Mouse (Mus musculus) thymus, adult 2 months (tissue): Measurements from ENCODE around the gene AI481877. TPM values are rescaled to one million over a fixed set of nuclear protein-coding genes. Genes with fewer than 3 reads are reported as not detected.

Experiments
- DNase-seq: peaks from one replicate; pipeline ENCODE4 v3.0.0; 2021
- H3K27ac ChIP-seq: fragments of 200-500 bp; 2 replicates; pipeline ENCODE4 v1.5.1; 2012; ENCODE audit warnings: low read length, control low read depth; ENCODE audit not compliant: control insufficient read depth, insufficient read depth
- H3K27me3 ChIP-seq: fragments of 200-500 bp; 2 replicates; pipeline ENCODE4 v1.6.1; 2012; ENCODE audit warnings: mild to moderate bottlenecking, low read length, moderate library complexity, mixed read lengths; ENCODE audit not compliant: control insufficient read depth, insufficient read depth
- H3K36me3 ChIP-seq: fragments of 200-500 bp; 2 replicates; pipeline ENCODE4 v1.6.1; 2012; ENCODE audit warnings: mild to moderate bottlenecking, low read length, moderate library complexity; ENCODE audit not compliant: control insufficient read depth, insufficient read depth
- H3K4me1 ChIP-seq: fragments of 200-500 bp; replicated peaks from 2 replicates; pipeline ENCODE4 v1.6.1; 2012; ENCODE audit warnings: low read length; ENCODE audit not compliant: control insufficient read depth, insufficient read depth
- H3K4me3 ChIP-seq: fragments of 200-500 bp; 2 replicates; pipeline ENCODE4 v1.5.1; 2012; ENCODE audit warnings: mild to moderate bottlenecking, low read length, control low read depth, moderate library complexity; ENCODE audit not compliant: control insufficient read depth, insufficient read depth
- CTCF ChIP-seq: fragments of 200-500 bp; IDR thresholded peaks from 2 replicates; pipeline ENCODE4 v1.5.1; 2012; ENCODE audit warnings: mild to moderate bottlenecking, control low read depth, low read length, moderate library complexity, borderline replicate concordance; ENCODE audit not compliant: control insufficient read depth, poor library complexity, insufficient read depth; ENCODE audit errors: extremely low read depth
- POLR2A ChIP-seq: fragments of 200-500 bp; IDR thresholded peaks from 2 replicates; pipeline ENCODE4 v1.6.1; 2012; ENCODE audit warnings: mild to moderate bottlenecking, low read length, control low read depth, moderate library complexity; ENCODE audit not compliant: control insufficient read depth, poor library complexity, insufficient read depth; ENCODE audit errors: extremely low read depth
- WGBS: fragments of 180-500 bp; shearing (Covaris S2); methylation state at CpG from one replicate; pipeline ENCODE4 v1.1.7; 2018; 5-methylcytosine and 5-hydroxymethylcytosine counted together
- polyA plus RNA-seq: library from polyadenylated mRNA; depleted of rRNA; stranded (reverse); fragments of >200 nt; gene quantifications from 2 replicates; pipeline ENCODE4 v1.2.3, GENCODE M21; 2012

The AI481877 gene
- polyA plus RNA-seq, 1 experiment = not detected

GRCm38 (mm10) chr4:59011446-59011845 lies 127.3 kb downstream of the AI481877 start:
- TF ChIP-seq CTCF (no peak), POLR2A (no peak)
- Histone ChIP-seq H3K27ac (no peak overlapping the region), H3K4me3 (no peak overlapping the region), H3K36me3 (no peaks in the 10 kb centered on the region), H3K4me1 (peaks cover 14% of the 10 kb centered on the region), H3K27me3 (no peaks in the 10 kb centered on the region)
- DNase-seq = no peak
- 69% methylated on average over 3 of the region's 3 CpGs for WGBS

GRCm38 (mm10) chr4:59009696-59010095 lies 129.1 kb downstream of the AI481877 start:
- no peaks in the 10 kb centered on the region for H3K27me3 ChIP-seq
- H3K4me1 ChIP-seq = peaks cover 14% of the 10 kb centered on the region
- H3K4me3 ChIP-seq = no peak overlapping the region
- no peak overlapping the region for H3K27ac ChIP-seq
- 7% methylated on average over 4 of the region's 4 CpGs for WGBS
- TF ChIP-seq CTCF (no peak), POLR2A (no peak)
- peak; percentile 19 for DNase-seq
- H3K36me3 ChIP-seq = no peaks in the 10 kb centered on the region

- 10% methylated on average over 7 of the region's 7 CpGs for WGBS
- no peak overlapping the region for H3K4me3 ChIP-seq
- no peaks in the 10 kb centered on the region for H3K36me3 ChIP-seq
- H3K4me1 ChIP-seq = peaks cover 16% of the 10 kb centered on the region
- peak; percentile 33 for DNase-seq
- TF ChIP-seq POLR2A (no peak), CTCF (no peak)
- no peaks in the 10 kb centered on the region for H3K27me3 ChIP-seq
- no peak overlapping the region for H3K27ac ChIP-seq
Measured at GRCm38 (mm10) chr4:59009186-59009585, 129.6 kb downstream of the AI481877 start.

- no peaks in the 10 kb centered on the region for H3K36me3 ChIP-seq
- TF ChIP-seq CTCF (no peak), POLR2A (no peak)
- H3K27ac ChIP-seq = no peak overlapping the region
- DNase-seq = no peak
- no peak overlapping the region for H3K4me3 ChIP-seq
- no peaks in the 10 kb centered on the region for H3K27me3 ChIP-seq
- 92% methylated on average over 5 of the region's 5 CpGs for WGBS
- H3K4me1 ChIP-seq = peaks cover 19% of the 10 kb centered on the region
Measured at GRCm38 (mm10) chr4:59007974-59008373, 130.8 kb downstream of the AI481877 start.

- TF ChIP-seq CTCF = no peak
- no peak for TF ChIP-seq POLR2A
- Histone ChIP-seq H3K4me3 (no peak overlapping the region), H3K4me1 (peaks cover 21% of the 10 kb centered on the region), H3K36me3 (no peaks in the 10 kb centered on the region), H3K27me3 (no peaks in the 10 kb centered on the region), H3K27ac (no peak overlapping the region)
- 84% methylated on average over 6 of the region's 6 CpGs for WGBS
- DNase-seq = no peak
Measured at GRCm38 (mm10) chr4:59007016-59007415, 131.8 kb downstream of the AI481877 start.

GRCm38 (mm10) chr4:59006211-59006610 lies 132.6 kb downstream of the AI481877 start:
- no peaks in the 10 kb centered on the region for H3K36me3 ChIP-seq
- DNase-seq = no peak
- 85% methylated on average over 8 of the region's 8 CpGs for WGBS
- H3K27ac ChIP-seq = no peak overlapping the region
- peaks cover 20% of the 10 kb centered on the region for H3K4me1 ChIP-seq
- H3K4me3 ChIP-seq = no peak overlapping the region
- H3K27me3 ChIP-seq = no peaks in the 10 kb centered on the region
- TF ChIP-seq CTCF = no peak
- no peak for TF ChIP-seq POLR2A

- Histone ChIP-seq H3K27me3 (no peaks in the 10 kb centered on the region), H3K36me3 (no peaks in the 10 kb centered on the region), H3K4me3 (peak overlapping the region; percentile 86; the same call in 1 of the 2 replicates), H3K27ac (no peak overlapping the region), H3K4me1 (peaks cover 10% of the 10 kb centered on the region)
- TF ChIP-seq CTCF = no peak
- TF ChIP-seq POLR2A = no peak
- no peak for DNase-seq
- 69% methylated on average over 7 of the region's 7 CpGs for WGBS
Measured at GRCm38 (mm10) chr4:59003806-59004200, 135.0 kb downstream of the AI481877 start.
